Mouse (Mus musculus) spleen, embryonic (tissue): ENCODE measurements around the gene Ttll3.

Source experiments
- CTCF ChIA-PET: fragments of 350-600 bp; sonication (Branson Sonifier 250); formaldehyde crosslinking; loops from one replicate; lab custom pipeline; 2022; lab: Charles Lee

Ttll3 gene

GRCm38 (mm10) chr6:113419199-113419587 is 30.1 kb downstream of the Ttll3 start, which contains the start of gene Rpusd3:
Gene Rpusd3 (minus strand): TSS chr6:113419340.
- CTCF ChIA-PET: no interaction called here

- CTCF ChIA-PET: no interaction called here
Observed at GRCm38 (mm10) chr6:113423000-113423399, 33.9 kb downstream of the Ttll3 start.

DNA sequence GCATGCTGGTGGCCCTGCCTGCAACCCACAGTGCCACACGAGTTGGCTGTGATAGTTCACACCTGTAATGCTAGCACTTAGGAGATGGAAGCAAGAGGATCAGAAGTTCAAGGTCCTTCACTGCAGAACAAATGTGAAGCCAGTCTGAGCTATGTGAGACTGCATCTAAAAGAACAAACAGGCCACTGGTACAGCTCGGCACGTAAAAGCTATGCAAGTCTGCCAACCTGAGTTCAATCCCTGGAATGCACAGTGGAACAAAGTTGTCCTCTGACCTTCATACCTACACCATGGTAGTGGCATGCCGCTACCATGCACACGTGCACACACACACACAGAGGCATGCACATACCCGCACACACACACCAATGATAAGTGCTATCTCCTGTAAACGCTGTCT is 35.1 kb downstream of the Ttll3 start:
- CTCF ChIA-PET: no interaction called here

- CTCF ChIA-PET: no interaction called here
Observed at GRCm38 (mm10) chr6:113426696-113427095, 37.6 kb downstream of the Ttll3 start.

DNA sequence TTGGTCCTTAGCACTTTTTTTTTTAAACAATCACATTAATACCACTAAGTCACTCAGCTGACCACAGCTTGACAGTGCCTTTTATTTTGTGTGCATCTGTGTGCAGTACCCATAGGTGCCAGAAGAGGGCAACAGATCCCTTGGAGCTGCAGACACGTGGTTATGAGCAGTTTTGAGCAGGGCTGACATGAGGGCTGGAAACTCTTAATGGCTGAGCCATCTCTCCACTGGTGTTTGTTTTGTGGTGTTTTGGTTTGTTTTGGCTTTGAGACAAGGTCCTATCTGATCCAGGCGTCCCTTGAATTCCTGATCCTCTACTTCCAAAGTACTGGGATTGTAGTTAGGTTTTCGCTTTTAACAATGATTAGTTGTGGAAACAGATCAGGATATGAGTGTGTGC is 38.3 kb downstream of the Ttll3 start:
- CTCF ChIA-PET: no interaction called here

GRCm38 (mm10) chr6:113428006-113428405 is 38.9 kb downstream of the Ttll3 start:
- CTCF ChIA-PET: no interaction called here

- CTCF ChIA-PET: no interaction called here
Observed at GRCm38 (mm10) chr6:113429965-113430364, 40.9 kb downstream of the Ttll3 start.

- CTCF ChIA-PET: no interaction called here
Observed at GRCm38 (mm10) chr6:113430846-113431245, 41.8 kb downstream of the Ttll3 start.

- CTCF ChIA-PET: no interaction called here
Observed at GRCm38 (mm10) chr6:113431801-113432200, 42.7 kb downstream of the Ttll3 start.

DNA sequence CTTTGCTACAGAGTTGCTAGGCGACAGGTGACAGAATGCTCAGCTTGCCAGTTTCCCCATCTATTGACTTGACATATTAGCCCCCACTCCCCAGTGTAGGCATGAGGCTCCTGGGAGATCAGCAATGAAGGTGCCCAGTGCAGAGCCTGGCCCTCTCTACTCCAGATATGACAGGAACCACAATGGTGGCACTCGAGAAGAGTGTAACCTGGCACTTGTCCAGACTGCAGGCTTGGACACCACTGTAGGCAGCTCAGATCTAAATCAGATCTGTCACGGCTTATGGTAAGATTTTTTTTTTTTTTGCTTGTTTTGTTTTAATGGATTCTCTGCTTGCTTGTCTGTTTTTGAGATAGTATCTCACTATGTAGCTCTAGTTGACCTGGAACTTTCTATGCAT is 44.6 kb downstream of the Ttll3 start:
- CTCF ChIA-PET: no interaction called here

- CTCF ChIA-PET: no interaction called here
Observed at GRCm38 (mm10) chr6:113434691-113435090, 45.6 kb downstream of the Ttll3 start.

- CTCF ChIA-PET: interaction anchor here (0.6 kb wide), 1 partner anchor 119 kb away, joined by 3 read pairs; no protein-coding TSS in a partner anchor
Observed at GRCm38 (mm10) chr6:113435664-113436205, 46.7 kb downstream of the Ttll3 start, which contains the start of gene Cidec. Gene Cidec (minus strand): TSS chr6:113435760.

- CTCF ChIA-PET: interaction anchor here (0.9 kb wide), 1 partner anchor 30 kb away, joined by 3 read pairs; no protein-coding TSS in a partner anchor
Observed at GRCm38 (mm10) chr6:113437135-113437534, 48.1 kb downstream of the Ttll3 start.

DNA sequence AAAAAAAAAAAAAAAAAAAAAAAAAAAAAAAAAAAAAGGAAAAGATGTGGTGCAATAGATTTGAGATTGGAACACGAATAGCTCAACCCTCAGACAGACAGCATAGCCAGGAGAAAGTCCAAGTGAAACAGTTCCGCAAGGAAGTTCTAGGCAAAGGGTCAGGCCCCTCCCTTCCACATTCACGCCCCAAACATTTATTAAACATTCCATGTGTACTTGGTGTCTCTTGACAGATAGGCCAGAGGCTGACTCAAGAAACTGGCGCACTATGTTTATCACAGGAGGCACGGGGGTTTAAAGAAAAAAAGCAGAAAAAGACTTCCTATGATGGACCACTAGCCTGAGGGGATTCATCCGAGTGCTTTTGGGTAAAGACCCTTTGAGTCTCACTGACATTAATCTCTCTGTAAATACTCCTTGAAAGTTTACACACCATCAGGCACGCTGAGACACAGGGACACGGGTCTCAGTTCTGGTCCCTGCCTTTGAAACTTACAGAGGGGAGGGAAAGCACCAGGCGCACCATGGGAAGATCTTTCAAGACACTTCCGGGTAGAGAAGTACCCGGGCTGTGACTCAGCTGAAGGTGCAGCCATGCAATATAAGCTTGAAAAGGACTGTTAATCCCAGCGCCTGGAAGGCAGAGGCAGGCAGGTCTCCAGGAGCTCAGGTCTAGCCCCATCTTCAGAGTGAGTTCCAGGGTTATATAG is 49.8 kb downstream of the Ttll3 start:
- CTCF ChIA-PET: interaction anchor here (0.7 kb wide), 1 partner anchor 18 kb away, joined by 5 read pairs; no protein-coding TSS in a partner anchor

DNA sequence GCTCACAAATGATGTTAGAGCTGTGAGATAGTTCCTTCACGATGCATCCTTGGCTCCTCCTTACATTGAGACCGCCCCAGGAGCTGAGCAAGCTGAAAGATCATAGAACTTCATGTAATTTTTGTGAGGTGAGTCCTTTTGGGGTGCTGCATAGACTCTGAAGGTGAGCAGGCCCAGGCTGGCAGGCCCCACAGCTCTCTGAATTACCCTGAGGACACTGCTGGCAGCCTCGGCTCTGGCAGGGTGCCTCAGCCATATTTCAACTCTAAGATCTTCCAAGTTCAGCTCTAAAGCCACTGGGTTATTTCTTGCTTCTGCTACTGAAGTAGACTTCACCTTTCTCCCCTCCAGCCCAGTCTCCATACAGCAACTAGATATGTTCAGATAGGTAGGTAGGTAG is 51.6 kb downstream of the Ttll3 start:
- CTCF ChIA-PET: interaction anchor here (1.0 kb wide), 1 partner anchor 89 kb away, joined by 7 read pairs; no protein-coding TSS in a partner anchor

- CTCF ChIA-PET: interaction anchor here (1.0 kb wide), 1 partner anchor 89 kb away, joined by 7 read pairs; no protein-coding TSS in a partner anchor
Observed at GRCm38 (mm10) chr6:113441147-113441680, 52.2 kb downstream of the Ttll3 start.

DNA sequence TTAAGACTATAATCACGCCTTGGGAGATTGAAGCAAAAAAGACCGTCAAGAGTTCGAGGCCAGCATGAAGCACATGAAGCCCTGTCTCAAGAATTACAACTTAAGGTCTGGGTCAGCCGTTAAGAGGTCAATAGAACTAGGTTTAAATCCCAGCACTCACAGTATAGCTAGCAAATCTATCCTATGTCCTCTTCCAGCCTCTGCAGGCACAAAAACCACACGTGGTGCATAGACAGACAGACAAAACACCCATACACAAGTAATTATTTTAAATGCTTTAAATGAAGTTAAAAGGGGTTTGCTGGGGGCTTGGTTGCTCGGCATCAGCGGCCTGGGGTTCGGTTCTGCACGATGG is 53.0 kb downstream of the Ttll3 start:
- CTCF ChIA-PET: interaction anchor here (0.5 kb wide), 1 partner anchor 190 kb away, joined by 5 read pairs; no protein-coding TSS in a partner anchor

DNA sequence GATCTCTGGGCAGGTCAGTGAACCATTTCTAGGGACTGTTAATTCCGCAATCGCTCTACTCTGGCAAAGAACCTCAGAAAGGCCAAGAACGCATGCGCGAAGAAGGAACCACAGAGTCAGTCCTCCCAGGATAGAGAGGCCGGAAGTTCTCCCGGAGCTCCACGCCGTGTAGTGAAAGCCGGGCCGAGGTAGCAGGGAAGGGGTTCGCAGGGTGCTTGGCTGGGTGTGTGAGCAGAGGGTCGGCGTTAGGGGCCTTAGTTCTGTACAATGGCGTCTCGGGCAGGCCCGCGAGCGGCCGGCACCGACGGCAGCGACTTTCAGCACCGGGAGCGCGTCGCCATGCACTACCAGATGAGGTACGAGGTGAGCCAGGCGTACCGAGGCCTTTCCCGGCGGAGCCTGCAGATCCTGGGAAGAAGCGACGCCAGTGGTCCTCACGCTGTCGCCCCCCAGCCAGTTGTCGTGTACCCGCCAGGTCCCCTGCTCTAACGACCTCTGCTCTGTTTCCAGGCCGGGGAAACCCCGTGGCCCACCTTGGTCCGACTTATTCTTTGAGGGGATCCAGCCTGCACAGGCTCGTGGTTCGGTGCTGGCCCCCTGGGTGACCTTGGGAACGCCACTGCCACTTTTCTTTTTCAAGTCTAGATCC is 53.5 kb downstream of the Ttll3 start, which contains the start of gene Jagn1:
Gene Jagn1 (plus strand): TSS at position 128 of the 649 bp plus-strand sequence.
- CTCF ChIA-PET: interaction anchor here (0.5 kb wide), 1 partner anchor 190 kb away, joined by 5 read pairs; no protein-coding TSS in a partner anchor

DNA sequence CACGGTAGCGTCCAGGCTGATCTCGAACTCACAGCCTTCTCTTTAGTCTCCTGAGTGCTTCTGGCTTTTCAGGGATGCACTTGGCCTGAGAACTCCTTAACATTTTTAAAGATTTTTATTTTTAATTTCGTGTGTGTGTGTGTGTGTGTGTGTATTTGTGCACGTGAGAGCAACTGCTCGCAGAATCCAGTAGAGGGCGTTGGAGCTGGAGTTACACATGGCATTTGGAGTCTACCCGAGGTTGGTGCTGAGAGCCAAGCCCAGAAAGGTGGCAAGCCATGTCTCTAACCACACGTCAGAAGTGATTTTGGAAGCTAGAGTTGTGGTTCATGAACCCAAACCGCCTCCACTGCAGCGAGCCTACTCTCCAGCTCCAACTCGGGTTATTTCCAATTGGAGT is 54.0 kb downstream of the Ttll3 start:
- CTCF ChIA-PET: no interaction called here

- CTCF ChIA-PET: no interaction called here
Observed at GRCm38 (mm10) chr6:113444207-113444965, 55.3 kb downstream of the Ttll3 start.

GRCm38 (mm10) chr6:113447639-113448038 is 58.6 kb downstream of the Ttll3 start:
- CTCF ChIA-PET: no interaction called here
